Mouse (Mus musculus) stomach, embryonic 14.5 days (tissue): ENCODE measurements around the gene Tars. TPM values are rescaled to one million over a fixed set of nuclear protein-coding genes. Genes with fewer than 3 reads are reported as not detected.
A peak's percentile ranks its signal among the peaks of the same experiment; 100 is the strongest.

Experiments
- ATAC-seq: fragments of 200-750 bp; cut with Nextera tagmentation; 2 replicates; pipeline ENCODE4 v1.8.0; 2017; ENCODE audit warnings: low read depth, moderate TSS enrichment; ENCODE audit not compliant: insufficient number of reproducible peaks, insufficient read depth, low FRiP score
- H3K27ac ChIP-seq: fragments of 300-500 bp; sonication (generic); 2 replicates; pipeline ENCODE4 v1.5.1; 2014; ENCODE audit warnings: mild to moderate bottlenecking, low read length, moderate library complexity, mixed read lengths
- H3K27me3 ChIP-seq: fragments of 300-500 bp; sonication (generic); 2 replicates; pipeline ENCODE4 v1.6.1; 2014; ENCODE audit warnings: low read length, control low read depth, mixed read lengths; ENCODE audit not compliant: control insufficient read depth, insufficient read depth
- H3K36me3 ChIP-seq: fragments of 300-500 bp; sonication (generic); 2 replicates; pipeline ENCODE4 v1.6.1; 2014; ENCODE audit warnings: mild to moderate bottlenecking, control low read depth, low read length, moderate library complexity, mixed read lengths; ENCODE audit not compliant: control insufficient read depth, insufficient read depth
- H3K4me1 ChIP-seq: fragments of 300-500 bp; sonication (generic); 2 replicates; pipeline ENCODE4 v1.6.1; 2014; ENCODE audit warnings: low read length, control low read depth, mixed read lengths; ENCODE audit not compliant: control insufficient read depth, insufficient read depth
- H3K4me2 ChIP-seq: fragments of 300-500 bp; sonication (generic); replicated peaks from 2 replicates; pipeline ENCODE4 v1.6.1; 2014; ENCODE audit warnings: low read depth, low read length, control low read depth
- H3K4me3 ChIP-seq: fragments of 300-500 bp; sonication (generic); 2 replicates; pipeline ENCODE4 v1.5.1; 2014; ENCODE audit warnings: low read depth, low read length, control low read depth
- H3K9ac ChIP-seq: fragments of 300-500 bp; sonication (generic); replicated peaks from 2 replicates; pipeline ENCODE4 v1.6.1; 2014; ENCODE audit warnings: low read depth, mild to moderate bottlenecking, control low read depth, low read length, moderate library complexity, mixed read lengths
- H3K9me3 ChIP-seq: fragments of 300-500 bp; sonication (generic); 2 replicates; pipeline ENCODE4 v1.6.1; 2016; ENCODE audit warnings: low read depth, low read length, control low read depth; ENCODE audit not compliant: control insufficient read depth
- WGBS: fragments of 180-500 bp; shearing (Covaris S2); extraction: QIAGEN DNeasy Blood & Tissue Kit; methylation state at CpG from one replicate; pipeline ENCODE4 v1.1.7; 2014; 5-methylcytosine and 5-hydroxymethylcytosine counted together
- polyA plus RNA-seq: library from polyadenylated mRNA; unstranded; fragments of >200 nt; fragmentation: Nextera tagmentation; extraction: Ambion mirVana; gene quantifications from 2 replicates; pipeline ENCODE4 v1.2.1, GENCODE M21; 2014

Gene Tars
- polyA plus RNA-seq, 1 experiment from 2014 or later = 58.2 TPM

- ATAC-seq = no peak
Observed at GRCm38 (mm10) chr15:11407381-11407780, 7.9 kb upstream of the Tars start.

GRCm38 (mm10) chr15:11406769-11407168 lies 7.3 kb upstream of the Tars start:
- H3K9ac ChIP-seq = no peak overlapping the region
- H3K36me3 ChIP-seq = no peaks in the 10 kb centered on the region
- ATAC-seq = 0 out of 2 replicates have a peak, but pooled peaks have one; percentile 28
- H3K9me3 ChIP-seq = no peaks in the 10 kb centered on the region
- no peak overlapping the region for H3K4me3 ChIP-seq
- 27% methylated on average over 9 of the region's 9 CpGs for WGBS
- no peak overlapping the region for H3K27ac ChIP-seq
- no peak overlapping the region for H3K4me2 ChIP-seq
- no peaks in the 10 kb centered on the region for H3K27me3 ChIP-seq
- no peaks in the 10 kb centered on the region for H3K4me1 ChIP-seq

More at GRCm38 (mm10) chr15:11407381-11407780, 7.9 kb upstream of the Tars start:
- H3K9me3 ChIP-seq = no peaks in the 10 kb centered on the region
- no peak overlapping the region for H3K27ac ChIP-seq
- H3K4me2 ChIP-seq = no peak overlapping the region
- no peak overlapping the region for H3K4me3 ChIP-seq
- no peaks in the 10 kb centered on the region for H3K4me1 ChIP-seq
- 9% methylated on average over 8 of the region's 8 CpGs for WGBS
- no peak overlapping the region for H3K9ac ChIP-seq
- H3K36me3 ChIP-seq = no peaks in the 10 kb centered on the region
- no peaks in the 10 kb centered on the region for H3K27me3 ChIP-seq

- no peaks in the 10 kb centered on the region for H3K27me3 ChIP-seq
- 5% methylated on average over 10 of the region's 10 CpGs for WGBS
- 0 out of 2 replicates have a peak, but pooled peaks cover 2% of the 10 kb centered on the region for H3K4me1 ChIP-seq
- peaks cover 4% of the 10 kb centered on the region for H3K36me3 ChIP-seq
- no peak for ATAC-seq
- peak overlapping the region; percentile 70 for H3K9ac ChIP-seq
- peak overlapping the region; percentile 85 for H3K4me3 ChIP-seq
- H3K4me2 ChIP-seq = peak overlapping the region; percentile 82
- H3K27ac ChIP-seq = peak overlapping the region; percentile 35; the same call in 1 of the 2 replicates
- H3K9me3 ChIP-seq = no peaks in the 10 kb centered on the region
Observed at GRCm38 (mm10) chr15:11398676-11399350, 652 bp downstream of the Tars start.

- ATAC-seq = no peak
- H3K36me3 ChIP-seq = peaks cover 27% of the 10 kb centered on the region
- H3K9me3 ChIP-seq = no peaks in the 10 kb centered on the region
- 0 out of 2 replicates have a peak, but pooled peaks cover 2% of the 10 kb centered on the region for H3K4me1 ChIP-seq
- H3K9ac ChIP-seq = no peak overlapping the region
- H3K27me3 ChIP-seq = no peaks in the 10 kb centered on the region
- no peak overlapping the region for H3K4me3 ChIP-seq
- 85% methylated on average over 6 of the region's 6 CpGs for WGBS
- no peak overlapping the region for H3K4me2 ChIP-seq
- no peak overlapping the region for H3K27ac ChIP-seq
Observed at GRCm38 (mm10) chr15:11396421-11396820, 3.0 kb downstream of the Tars start.

GRCm38 (mm10) chr15:11392903-11393302 lies 6.6 kb downstream of the Tars start:
- Histone ChIP-seq H3K36me3 (peaks cover 59% of the 10 kb centered on the region), H3K9me3 (no peaks in the 10 kb centered on the region)
- WGBS = 93% methylated on average over 16 of the region's 16 CpGs

GRCm38 (mm10) chr15:11383796-11384195 lies 15.7 kb downstream of the Tars start:
- ATAC-seq = no peak
- WGBS = 93% methylated on average over 21 of the region's 21 CpGs
- no peak overlapping the region for H3K9ac ChIP-seq
- H3K9me3 ChIP-seq = no peaks in the 10 kb centered on the region
- no peaks in the 10 kb centered on the region for H3K27me3 ChIP-seq
- no peaks in the 10 kb centered on the region for H3K4me1 ChIP-seq
- H3K4me2 ChIP-seq = no peak overlapping the region
- peaks cover 46% of the 10 kb centered on the region for H3K36me3 ChIP-seq
- no peak overlapping the region for H3K4me3 ChIP-seq
- no peak overlapping the region for H3K27ac ChIP-seq

More at GRCm38 (mm10) chr15:11392903-11393302, 6.6 kb downstream of the Tars start:
- no peaks in the 10 kb centered on the region for H3K4me1 ChIP-seq
- H3K27ac ChIP-seq = no peak overlapping the region
- no peak for ATAC-seq
- no peak overlapping the region for H3K4me3 ChIP-seq
- no peak overlapping the region for H3K9ac ChIP-seq
- H3K4me2 ChIP-seq = no peak overlapping the region
- H3K27me3 ChIP-seq = no peaks in the 10 kb centered on the region

- Histone ChIP-seq H3K36me3 (peaks cover 34% of the 10 kb centered on the region), H3K4me1 (no peaks in the 10 kb centered on the region), H3K9ac (no peak overlapping the region), H3K4me2 (no peak overlapping the region), H3K4me3 (no peak overlapping the region), H3K27ac (no peak overlapping the region), H3K27me3 (no peaks in the 10 kb centered on the region), H3K9me3 (no peaks in the 10 kb centered on the region)
- 82% methylated on average over 12 of the region's 12 CpGs for WGBS
- no peak for ATAC-seq
Observed at GRCm38 (mm10) chr15:11382585-11382984, 16.9 kb downstream of the Tars start.

GRCm38 (mm10) chr15:11380616-11381015 lies 18.8 kb downstream of the Tars start:
- Histone ChIP-seq H3K4me2 (no peak overlapping the region), H3K9me3 (no peaks in the 10 kb centered on the region), H3K4me1 (no peaks in the 10 kb centered on the region), H3K36me3 (peaks cover 17% of the 10 kb centered on the region), H3K9ac (no peak overlapping the region), H3K27ac (no peak overlapping the region), H3K27me3 (no peaks in the 10 kb centered on the region), H3K4me3 (no peak overlapping the region)
- 83% methylated on average over 8 of the region's 8 CpGs for WGBS
- no peak for ATAC-seq
